Mouse (Mus musculus): ENCODE results near the gene Triobp. TPM values are rescaled to one million over a fixed set of nuclear protein-coding genes. Genes with fewer than 3 reads are reported as not detected.
A peak's percentile ranks its signal among the peaks of the same experiment; 100 is the strongest.
"Not testable (repeated sequence)": the region's sequence is repeated elsewhere in the genome, so short reads cannot be mapped to it uniquely, and the experiment has no call there.

Gene Triobp
- polyA plus RNA-seq, 1 experiment from 2014 or later: 35.4 TPM

DNA sequence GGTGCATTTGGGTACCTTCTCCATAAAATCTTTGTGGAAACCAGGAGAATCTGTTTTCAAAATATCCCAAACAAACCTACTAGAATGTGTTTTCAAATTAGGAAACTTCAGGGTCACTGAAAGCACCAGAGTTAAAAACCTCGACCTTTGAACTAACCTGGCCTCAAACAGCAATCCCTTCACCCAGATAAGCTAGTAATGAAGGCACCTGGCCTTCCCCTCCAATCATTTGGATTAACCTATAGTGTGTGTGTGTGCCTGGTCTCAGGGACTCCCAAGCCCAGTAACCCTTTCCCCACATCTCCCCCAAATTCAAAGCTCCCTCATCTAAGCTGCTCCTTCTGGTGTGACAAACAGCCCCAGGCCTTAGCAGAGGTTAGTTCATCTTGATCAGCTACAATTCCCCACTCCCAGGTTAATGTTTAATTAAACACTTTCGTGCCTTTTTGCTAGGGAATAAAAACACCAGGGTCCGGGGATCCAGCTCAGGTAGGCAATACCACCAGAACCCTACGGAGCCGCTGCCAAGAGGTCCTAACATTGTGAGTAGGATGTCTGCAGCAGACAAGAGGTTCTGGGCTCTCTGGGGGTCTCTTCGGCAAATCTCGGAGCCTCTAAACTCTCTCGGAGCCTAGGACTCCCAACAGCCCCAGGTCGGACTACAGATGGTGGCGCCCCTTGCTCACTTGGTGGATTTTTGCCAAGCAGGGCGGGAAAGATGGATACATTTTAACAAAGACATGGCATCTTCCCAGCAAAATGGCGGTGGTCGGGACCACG is 79.2 kb downstream of the Triobp start:
- Histone ChIP-seq H3K4me3 (ENCODE audit: low read depth, low read length) (no peak overlapping the region; the same call in 1 of the 2 replicates), H3K27me3 (ENCODE audit: control insufficient read depth, insufficient read depth, low read length) (no peaks in the 10 kb centered on the region), H3K9me3 (ENCODE audit: control insufficient read depth, low read length) (no peaks in the 10 kb centered on the region), H3K9ac (replicated peaks; ENCODE audit: low read depth, low read length) (peak overlapping the region; percentile 99), H3K4me2 (ENCODE audit: low read depth, low read length) (peak overlapping the region; percentile 99), H3K36me3 (ENCODE audit: control insufficient read depth, insufficient read depth, low read length) (no peaks in the 10 kb centered on the region), H3K27ac (ENCODE audit: low read depth, low read length) (0 out of 2 replicates have a peak overlapping the region, but pooled peaks have one; percentile 97), H3K4me1 (ENCODE audit: control insufficient read depth, insufficient read depth, low read length) (peaks cover 28% of the 10 kb centered on the region)
- no peak for ATAC-seq (ENCODE audit: low read depth)
- WGBS: 36% methylated on average over 14 of the region's 14 CpGs

DNA sequence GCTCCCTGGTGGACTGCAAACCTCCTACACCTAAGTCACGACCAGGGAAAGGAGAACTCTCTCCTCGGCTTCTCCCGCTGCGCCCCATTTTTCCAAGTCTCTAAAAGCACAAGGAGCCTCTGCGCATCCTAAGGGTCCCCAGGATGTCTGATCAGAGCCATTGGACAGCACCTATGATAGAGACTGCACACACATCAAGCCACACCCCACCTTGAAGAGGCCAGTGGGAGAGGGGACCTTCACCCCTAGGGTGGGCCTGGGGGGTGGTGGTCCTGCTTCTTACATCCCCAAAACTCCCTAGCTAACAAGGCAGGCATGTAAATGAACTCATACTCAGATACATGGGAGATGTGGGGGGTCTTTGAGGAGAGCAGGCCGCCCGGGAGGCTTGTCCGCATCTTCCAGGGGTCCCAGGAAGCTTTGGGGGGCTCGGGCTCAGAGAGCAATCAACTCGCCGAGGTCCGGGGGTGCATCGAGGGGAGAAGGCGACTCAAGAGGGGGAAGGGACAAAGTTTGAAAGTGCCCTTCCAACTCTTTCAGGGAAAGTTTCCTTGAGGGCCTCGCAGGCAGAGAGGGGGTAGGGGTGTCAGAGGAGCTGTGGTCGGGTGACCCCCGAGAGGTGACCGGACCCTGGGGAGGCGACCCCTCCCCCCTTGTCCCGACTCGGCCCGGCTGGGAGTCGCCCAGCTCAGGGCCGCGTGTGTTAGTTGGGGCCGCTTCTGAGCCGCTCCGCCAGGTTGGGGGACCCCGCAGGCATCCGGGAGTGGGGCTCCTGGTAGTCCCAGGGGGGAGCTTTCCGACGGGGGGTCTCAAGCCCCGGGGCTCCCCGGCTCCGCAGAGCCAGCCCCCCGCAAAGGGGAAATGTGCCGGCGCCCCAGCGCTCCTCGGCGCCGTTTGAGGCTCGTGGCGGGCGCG is 80.0 kb downstream of the Triobp start:
- Histone ChIP-seq H3K27me3 (ENCODE audit: control insufficient read depth, insufficient read depth, low read length) (no peaks in the 10 kb centered on the region), H3K36me3 (ENCODE audit: control insufficient read depth, insufficient read depth, low read length) (no peaks in the 10 kb centered on the region), H3K4me1 (ENCODE audit: control insufficient read depth, insufficient read depth, low read length) (peaks cover 28% of the 10 kb centered on the region), H3K27ac (ENCODE audit: low read depth, low read length) (peak overlapping the region; percentile 97), H3K9ac (replicated peaks; ENCODE audit: low read depth, low read length) (peak overlapping the region; percentile 99), H3K4me3 (ENCODE audit: low read depth, low read length) (peak overlapping the region; percentile 75), H3K4me2 (ENCODE audit: low read depth, low read length) (peak overlapping the region; percentile 99), H3K9me3 (ENCODE audit: control insufficient read depth, low read length) (no peaks in the 10 kb centered on the region)
- no peak for ATAC-seq (ENCODE audit: low read depth)
- WGBS: 7% methylated on average over 40 of the region's 46 CpGs

DNA sequence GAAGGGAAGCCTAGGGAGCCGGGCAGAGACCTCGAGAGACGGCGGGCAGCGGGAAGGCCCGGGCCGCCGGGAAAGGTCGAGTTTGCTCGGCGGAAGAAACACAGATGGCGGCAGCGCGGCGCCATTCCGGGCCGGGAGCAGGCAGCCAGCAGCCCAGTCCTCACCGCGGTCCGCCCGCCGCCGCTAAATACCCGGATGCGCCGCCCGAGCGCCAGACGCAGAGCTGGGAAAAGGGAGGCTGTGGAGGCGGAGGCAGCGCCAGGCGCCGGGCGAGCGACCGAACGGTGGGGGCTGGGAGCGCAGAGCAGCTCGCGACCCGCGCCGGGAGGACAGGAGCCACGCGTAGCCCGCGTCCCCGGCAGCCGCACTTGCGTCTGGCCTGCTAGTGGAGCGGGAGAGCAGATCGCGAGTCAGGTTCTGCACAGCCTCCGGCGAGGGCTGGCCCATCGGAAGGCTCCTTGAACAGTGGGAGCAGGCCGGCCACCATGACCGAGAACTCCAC is 80.8 kb downstream of the Triobp start, which contains the start of gene H1f0:
TSS of gene H1f0 (plus strand) at position 214 of the 502 bp plus-strand sequence.
- under 1% methylated on average over 53 of the region's 58 CpGs for WGBS
- Histone ChIP-seq H3K9ac (replicated peaks; ENCODE audit: low read depth, low read length) (peak within 1 kb of the TSS; percentile 99), H3K4me1 (ENCODE audit: control insufficient read depth, insufficient read depth, low read length) (peaks cover 28% of the 10 kb centered on the region), H3K4me2 (ENCODE audit: low read depth, low read length) (peak within 1 kb of the TSS; percentile 99), H3K27me3 (ENCODE audit: control insufficient read depth, insufficient read depth, low read length) (no peaks in the 10 kb centered on the region), H3K9me3 (ENCODE audit: control insufficient read depth, low read length) (no peaks in the 10 kb centered on the region), H3K4me3 (ENCODE audit: low read depth, low read length) (peak within 1 kb of the TSS; percentile 75), H3K27ac (ENCODE audit: low read depth, low read length) (peak within 1 kb of the TSS; percentile 97), H3K36me3 (ENCODE audit: control insufficient read depth, insufficient read depth, low read length) (no peaks in the 10 kb centered on the region)
- ATAC-seq (ENCODE audit: low read depth): peak; percentile 88

DNA sequence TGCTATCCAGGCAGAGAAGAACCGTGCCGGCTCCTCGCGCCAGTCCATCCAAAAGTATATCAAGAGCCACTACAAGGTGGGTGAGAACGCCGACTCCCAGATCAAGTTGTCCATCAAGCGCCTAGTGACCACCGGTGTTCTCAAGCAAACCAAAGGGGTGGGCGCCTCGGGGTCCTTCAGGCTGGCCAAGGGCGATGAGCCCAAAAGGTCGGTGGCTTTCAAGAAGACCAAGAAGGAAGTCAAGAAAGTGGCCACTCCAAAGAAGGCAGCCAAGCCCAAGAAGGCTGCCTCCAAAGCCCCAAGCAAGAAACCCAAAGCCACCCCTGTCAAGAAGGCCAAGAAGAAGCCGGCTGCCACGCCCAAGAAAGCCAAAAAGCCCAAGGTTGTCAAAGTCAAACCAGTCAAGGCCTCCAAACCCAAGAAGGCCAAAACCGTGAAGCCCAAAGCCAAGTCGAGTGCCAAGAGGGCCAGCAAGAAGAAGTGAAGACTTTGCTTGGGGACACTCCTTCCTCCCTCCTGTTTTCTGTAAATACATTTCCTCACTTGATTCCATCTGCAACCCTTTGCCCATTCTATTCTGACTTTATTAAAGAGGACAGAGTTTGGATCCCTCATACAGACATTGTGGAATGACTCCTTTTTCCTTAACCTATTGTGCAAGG is 81.4 kb downstream of the Triobp start:
- peak overlapping the region; percentile 99 for H3K9ac ChIP-seq (replicated peaks; ENCODE audit: low read depth, low read length)
- 19% methylated on average over 16 of the region's 16 CpGs for WGBS
- H3K4me2 ChIP-seq (ENCODE audit: low read depth, low read length): peak overlapping the region; percentile 99
- H3K27ac ChIP-seq (ENCODE audit: low read depth, low read length): peak overlapping the region; percentile 97
- H3K4me3 ChIP-seq (ENCODE audit: low read depth, low read length): peak overlapping the region; percentile 75
- no peaks in the 10 kb centered on the region for H3K27me3 ChIP-seq (ENCODE audit: control insufficient read depth, insufficient read depth, low read length)
- H3K36me3 ChIP-seq (ENCODE audit: control insufficient read depth, insufficient read depth, low read length): no peaks in the 10 kb centered on the region
- no peak for ATAC-seq (ENCODE audit: low read depth)
- no peaks in the 10 kb centered on the region for H3K9me3 ChIP-seq (ENCODE audit: control insufficient read depth, low read length)
- peaks cover 28% of the 10 kb centered on the region for H3K4me1 ChIP-seq (ENCODE audit: control insufficient read depth, insufficient read depth, low read length)

DNA sequence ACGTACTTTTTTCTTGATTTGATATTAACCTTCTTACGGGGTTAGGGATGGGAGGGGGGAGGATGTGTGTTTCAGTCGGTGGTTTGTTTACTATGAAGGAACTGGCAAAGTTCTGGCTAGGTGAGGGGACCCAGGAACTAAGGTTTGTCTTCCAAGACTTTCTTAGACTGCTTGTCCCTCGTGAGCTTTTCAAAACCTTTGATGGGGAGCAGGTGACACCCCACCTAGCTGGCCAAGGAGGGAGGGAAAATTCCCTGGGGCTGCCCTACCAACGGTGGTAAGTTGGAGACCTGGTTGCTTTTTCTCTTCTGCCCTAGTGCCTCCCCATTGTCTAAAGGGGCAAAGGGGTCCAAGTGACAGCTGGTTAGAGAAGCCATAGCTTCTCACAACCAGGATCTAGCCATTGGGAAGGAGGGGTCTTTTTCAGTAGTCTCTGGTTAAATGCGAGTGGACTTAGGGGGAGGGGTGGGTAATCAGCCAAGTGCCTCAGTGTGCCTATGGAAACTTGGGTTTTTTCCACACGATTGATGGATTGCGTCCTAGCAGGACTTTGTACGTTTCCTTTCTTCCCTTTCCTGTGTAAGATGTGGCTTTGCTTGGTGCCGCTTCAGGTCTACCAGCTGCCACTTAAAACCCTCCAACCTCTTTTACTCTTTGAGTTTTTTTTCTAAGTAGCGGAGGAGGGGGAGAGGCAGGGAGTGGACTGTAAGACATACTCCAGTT is 82.2 kb downstream of the Triobp start:
- Histone ChIP-seq H3K27me3 (ENCODE audit: control insufficient read depth, insufficient read depth, low read length) (no peaks in the 10 kb centered on the region), H3K4me1 (ENCODE audit: control insufficient read depth, insufficient read depth, low read length) (peaks cover 28% of the 10 kb centered on the region), H3K9ac (replicated peaks; ENCODE audit: low read depth, low read length) (peak overlapping the region; percentile 99), H3K4me3 (ENCODE audit: low read depth, low read length) (peak overlapping the region; percentile 75), H3K27ac (ENCODE audit: low read depth, low read length) (peak overlapping the region; percentile 53; the same call in 1 of the 2 replicates), H3K4me2 (ENCODE audit: low read depth, low read length) (peak overlapping the region; percentile 99), H3K9me3 (ENCODE audit: control insufficient read depth, low read length) (no peaks in the 10 kb centered on the region), H3K36me3 (ENCODE audit: control insufficient read depth, insufficient read depth, low read length) (no peaks in the 10 kb centered on the region)
- 5% methylated on average over 11 of the region's 11 CpGs for WGBS
- ATAC-seq (ENCODE audit: low read depth): no peak

DNA sequence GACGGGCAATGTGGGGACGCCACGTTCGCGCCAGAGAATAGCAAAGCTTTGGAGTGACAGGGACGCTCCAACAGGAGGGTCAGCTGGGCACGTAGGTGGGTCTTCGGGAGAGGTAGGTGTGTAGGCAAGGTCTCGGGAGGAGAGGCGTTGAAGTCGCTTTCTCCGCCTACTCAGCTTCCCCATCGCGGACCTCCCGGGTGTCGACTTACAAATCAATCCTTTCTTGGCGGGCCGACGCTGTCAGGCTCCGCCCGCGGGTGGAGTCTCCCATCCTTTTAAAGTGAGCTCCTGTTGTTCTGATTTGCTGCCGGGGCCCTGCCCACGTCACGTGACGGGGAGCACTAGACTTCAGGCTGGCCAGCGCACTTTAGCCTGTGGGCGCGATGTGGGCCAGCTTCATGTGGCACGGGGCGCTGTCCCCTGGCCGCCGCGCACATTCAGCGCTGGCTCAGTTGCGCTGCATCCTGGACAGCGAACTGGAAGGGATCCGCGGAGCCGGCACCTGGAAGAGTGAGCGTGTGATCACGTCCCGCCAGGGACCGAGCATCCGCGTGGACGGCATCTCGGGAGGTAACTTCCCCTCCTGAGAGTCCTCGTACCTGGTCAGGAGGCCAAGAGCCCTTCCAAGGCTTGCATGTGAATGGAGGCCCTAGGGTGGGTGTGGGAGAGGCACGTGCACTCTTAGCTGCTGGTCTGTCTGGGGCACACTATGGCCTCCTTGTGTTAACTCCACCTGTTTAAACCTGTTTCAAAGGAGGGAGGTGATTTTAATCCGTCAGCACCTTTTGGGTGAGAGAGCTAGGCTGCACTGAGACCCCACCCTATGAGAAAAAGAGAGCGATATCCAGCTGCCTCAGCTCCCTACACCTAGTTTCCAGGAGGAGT is 83.3 kb downstream of the Triobp start:
- H3K4me1 ChIP-seq (ENCODE audit: control insufficient read depth, insufficient read depth, low read length): peaks cover 25% of the 10 kb centered on the region
- WGBS: under 1% methylated on average over 52 of the region's 52 CpGs

DNA sequence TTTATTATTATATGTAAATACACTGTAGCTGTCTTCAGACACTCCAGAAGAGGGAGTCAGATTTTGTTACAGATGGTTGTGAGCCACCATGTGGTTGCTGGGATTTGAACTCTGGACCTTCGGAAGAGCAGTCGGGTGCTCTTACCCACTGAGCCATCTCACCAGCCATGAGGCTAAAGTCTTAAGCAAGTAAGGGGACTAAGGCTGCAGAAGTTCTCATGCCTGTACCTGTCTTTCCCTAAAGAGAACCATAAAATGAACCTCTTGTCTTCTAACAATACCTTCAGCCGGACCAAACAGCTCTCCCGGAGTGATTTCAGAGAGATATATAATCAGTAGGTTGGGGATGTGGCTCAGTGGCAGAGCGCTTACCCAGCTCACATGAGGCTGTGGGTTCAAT is 84.4 kb downstream of the Triobp start:
- not testable (repeated sequence) for H3K4me2 ChIP-seq (ENCODE audit: low read depth, low read length); H3K27me3 ChIP-seq (ENCODE audit: control insufficient read depth, insufficient read depth, low read length)

More for the DNA sequence above, 83.3 kb downstream of the Triobp start:
- H3K9me3 ChIP-seq (ENCODE audit: control insufficient read depth, low read length): no peaks in the 10 kb centered on the region
- no peaks in the 10 kb centered on the region for H3K27me3 ChIP-seq (ENCODE audit: control insufficient read depth, insufficient read depth, low read length)
- H3K4me2 ChIP-seq (ENCODE audit: low read depth, low read length): peak overlapping the region; percentile 99
- H3K9ac ChIP-seq (replicated peaks; ENCODE audit: low read depth, low read length): peak overlapping the region; percentile 43
- peak overlapping the region; percentile 75 for H3K4me3 ChIP-seq (ENCODE audit: low read depth, low read length)
- H3K27ac ChIP-seq (ENCODE audit: low read depth, low read length): no peak overlapping the region
- peak; percentile 74 for ATAC-seq (ENCODE audit: low read depth)
- no peaks in the 10 kb centered on the region for H3K36me3 ChIP-seq (ENCODE audit: control insufficient read depth, insufficient read depth, low read length)

More for the DNA sequence above, 84.4 kb downstream of the Triobp start:
- H3K9me3 ChIP-seq (ENCODE audit: control insufficient read depth, low read length); H3K27ac ChIP-seq (ENCODE audit: low read depth, low read length); ATAC-seq (ENCODE audit: low read depth); H3K36me3 ChIP-seq (ENCODE audit: control insufficient read depth, insufficient read depth, low read length); H3K9ac ChIP-seq (replicated peaks; ENCODE audit: low read depth, low read length); H3K4me3 ChIP-seq (ENCODE audit: low read depth, low read length): not testable (repeated sequence)
- 78% methylated on average over 5 of the region's 5 CpGs for WGBS
- H3K4me1 ChIP-seq (ENCODE audit: control insufficient read depth, insufficient read depth, low read length): peaks cover 21% of the 10 kb centered on the region

Measured in neural tube, embryonic 14.5 days (tissue).